Mouse (Mus musculus) gastrocnemius, adult 2 months (tissue): ENCODE data around the gene Prom1. TPM values are rescaled to one million over a fixed set of nuclear protein-coding genes. Genes with fewer than 3 reads are reported as not detected.

Experiments used
- DNase-seq: peaks from one replicate; pipeline ENCODE4 v3.0.0; 2022
- H3K27ac ChIP-seq: fragments of 200-600 bp; 2 replicates; pipeline ENCODE4 v1.8.1; 2022; ENCODE audit warnings: mild to moderate bottlenecking
- H3K4me3 ChIP-seq: fragments of 200-600 bp; 2 replicates; pipeline ENCODE4 v1.8.1; 2022; ENCODE audit warnings: mild to moderate bottlenecking, moderate library complexity
- CTCF ChIP-seq: fragments of 200-600 bp; IDR thresholded peaks from 2 replicates; pipeline ENCODE4 v1.8.1; 2022; ENCODE audit warnings: antibody characterized with exemption, mild to moderate bottlenecking, moderate library complexity
- intact Hi-C: fragments of 180-260 bp; cut with DNase I; formaldehyde crosslinking; loops from one replicate; pipeline ENCODE4 v1.15.1; 2025
- total RNA-seq, 2 experiments: library from RNA; stranded (reverse); gene quantifications; 2 replicates each; pipeline ENCODE4 v1.2.3; 2021

Gene Prom1
- total RNA-seq, 2 experiments from 2014 or later, result 9.6 to 10.4 TPM

DNA sequence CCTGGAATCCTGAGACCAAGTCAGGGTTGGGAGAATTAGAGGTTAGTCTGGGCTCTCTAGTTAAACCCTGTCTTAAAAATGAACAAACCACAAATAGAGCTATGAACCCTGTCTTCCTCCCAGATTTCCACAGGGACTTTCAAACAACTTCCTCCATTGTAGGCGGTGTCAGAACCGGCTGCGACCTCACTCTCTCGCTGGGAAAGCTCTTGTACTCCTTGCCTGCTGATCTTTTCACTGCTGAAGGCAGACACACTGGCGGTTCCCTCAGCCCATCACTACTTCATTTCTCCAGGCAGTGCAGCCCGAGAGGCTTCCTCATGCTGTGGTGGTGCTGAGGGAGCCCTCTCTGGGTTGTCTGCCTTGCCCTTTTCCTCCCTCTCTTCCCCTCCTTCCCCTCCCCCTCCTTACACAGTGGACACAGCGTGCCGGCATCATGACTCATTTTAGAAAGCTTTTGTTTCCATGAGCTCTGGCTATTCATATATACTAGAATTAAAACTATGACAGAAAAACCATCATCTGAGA is 153.0 kb downstream of the Prom1 start:
- no peak for TF ChIP-seq CTCF
- H3K4me3 ChIP-seq, result peak overlapping the region; percentile 63
- no peak for DNase-seq
- intact Hi-C loops, result no loop called here
- peak overlapping the region; percentile 61; the same call in 1 of the 2 replicates for H3K27ac ChIP-seq

DNA sequence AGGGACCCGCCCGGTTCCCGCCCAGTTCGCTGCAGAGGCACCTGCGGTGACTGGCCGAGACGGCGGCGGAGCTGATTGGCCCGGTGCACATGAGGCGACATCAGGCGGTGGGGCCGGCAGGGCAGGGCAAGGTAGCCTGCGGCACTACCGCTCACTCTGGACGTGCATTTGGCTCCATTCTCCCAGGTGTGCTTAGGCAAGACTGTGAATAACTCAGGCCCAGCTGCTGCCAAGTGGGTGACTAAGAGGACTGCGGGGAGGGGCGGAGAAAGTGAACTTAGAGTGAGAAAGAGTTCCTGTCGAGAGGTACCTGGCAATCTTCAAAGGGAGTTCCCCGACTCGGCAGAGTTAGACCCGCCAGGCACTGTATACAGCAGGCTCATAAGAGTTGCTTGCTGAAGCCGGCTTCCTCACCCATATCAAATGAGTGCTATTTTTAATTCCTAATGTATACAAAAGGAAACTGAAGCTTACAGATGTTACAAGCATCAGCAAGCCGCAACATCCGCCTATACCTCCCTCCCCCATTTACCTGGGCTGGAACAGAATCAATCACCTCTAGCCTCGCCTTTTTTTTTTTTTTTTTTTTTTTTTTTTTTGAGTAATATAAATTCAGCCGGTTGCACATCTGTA is 153.6 kb downstream of the Prom1 start:
- DNase-seq, result peak; percentile 48
- intact Hi-C loops, result no loop called here
- no peak for TF ChIP-seq CTCF
- Histone ChIP-seq H3K27ac (no peak overlapping the region), H3K4me3 (peak overlapping the region; percentile 63)

DNA sequence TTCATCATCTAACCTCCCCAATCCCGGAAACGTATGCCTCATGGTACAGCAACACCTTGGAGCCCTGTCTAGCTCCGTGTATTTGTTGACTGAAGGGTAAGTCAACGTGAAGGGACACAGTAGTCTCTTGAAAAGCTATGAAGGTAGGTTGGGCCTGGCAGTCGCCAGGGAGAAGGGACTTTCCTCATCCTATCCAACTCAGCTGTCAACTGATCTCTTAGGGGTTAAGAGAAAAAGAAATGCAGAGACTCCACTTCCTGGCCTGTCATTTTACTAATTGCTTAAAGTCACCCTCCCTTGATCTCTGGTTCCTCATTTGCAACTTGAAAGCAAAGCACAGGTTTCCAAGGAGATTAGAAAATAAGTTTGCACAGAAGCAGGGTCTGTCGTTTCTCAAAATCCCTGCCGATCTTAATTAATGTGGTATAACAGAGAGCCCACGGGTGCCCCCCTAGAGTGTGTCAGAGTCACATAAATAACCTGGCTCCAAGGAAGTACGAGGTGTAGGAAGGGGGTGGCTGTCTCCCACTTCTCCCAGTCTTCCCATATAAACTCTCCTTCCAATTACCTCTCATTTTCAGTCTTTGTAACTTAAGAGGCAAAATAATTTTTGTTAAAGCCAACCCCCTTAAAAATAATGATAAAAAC is 154.4 kb downstream of the Prom1 start:
- Histone ChIP-seq H3K27ac (no peak overlapping the region), H3K4me3 (peak overlapping the region; percentile 63; the same call in 1 of the 2 replicates)
- TF ChIP-seq CTCF, result no peak
- DNase-seq, result no peak
- intact Hi-C loops, result no loop called here

Other genes with a start within 250 kb of the Prom1 start
- gene Cd38, start 233.5 kb downstream of the Prom1 start, total RNA-seq, result 1 to 10 TPM; 2.7 to 3.5 TPM
- gene Gm7879, start 188.9 kb downstream of the Prom1 start, total RNA-seq, result 1 to 10 TPM; 5.4 to 5.8 TPM
- 1 to 10 TPM; 4.0 to 5.4 TPM for gene Fgfbp1, start 120.3 kb downstream of the Prom1 start, total RNA-seq
- gene Tapt1, start 124.6 kb upstream of the Prom1 start, total RNA-seq, result 10 to 100 TPM; 41.2 to 43.0 TPM